Mouse (Mus musculus) heart, adult 2 months (tissue): ENCODE measurements around the gene Slc4a8. TPM values are rescaled to one million over a fixed set of nuclear protein-coding genes. Genes with fewer than 3 reads are reported as not detected.
A peak's percentile ranks its signal among the peaks of the same experiment; 100 is the strongest.

Experiments used
- DNase-seq, 2 experiments: peaks; one replicate each; pipeline ENCODE4 v3.0.0; 2021
- H3K27ac ChIP-seq: fragments of 200-600 bp; 2 replicates; pipeline ENCODE4 v1.8.1; 2022
- H3K27me3 ChIP-seq: fragments of 200-500 bp; 2 replicates; pipeline ENCODE4 v1.6.1; 2012; ENCODE audit warnings: mild to moderate bottlenecking, low read length, inconsistent platforms, mixed read lengths; ENCODE audit not compliant: control insufficient read depth, insufficient read depth
- H3K36me3 ChIP-seq: fragments of 200-500 bp; 2 replicates; pipeline ENCODE4 v1.6.1; 2012; ENCODE audit warnings: low read length, inconsistent platforms; ENCODE audit not compliant: control insufficient read depth, insufficient read depth
- H3K4me1 ChIP-seq: fragments of 200-500 bp; 2 replicates; pipeline ENCODE4 v1.6.1; 2011; ENCODE audit warnings: low read length; ENCODE audit not compliant: control insufficient read depth, insufficient read depth
- H3K4me3 ChIP-seq: fragments of 200-600 bp; 2 replicates; pipeline ENCODE4 v1.8.1; 2022
- H3K79me2 ChIP-seq: fragments of 200-500 bp; replicated peaks from 2 replicates; pipeline ENCODE4 v1.6.1; 2012; ENCODE audit warnings: mild to moderate bottlenecking, inconsistent platforms, low read length, moderate library complexity, mixed read lengths; ENCODE audit not compliant: control insufficient read depth, insufficient read depth
- H3K9ac ChIP-seq: fragments of 200-500 bp; 2 replicates; pipeline ENCODE4 v1.6.1; 2012; ENCODE audit warnings: low read depth, mild to moderate bottlenecking, control low read depth, inconsistent platforms, low read length, mixed read lengths
- CTCF ChIP-seq: fragments of 200-600 bp; IDR thresholded peaks from 2 replicates; pipeline ENCODE4 v1.8.1; 2022; ENCODE audit warnings: antibody characterized with exemption, mild to moderate bottlenecking, moderate library complexity
- EP300 ChIP-seq: fragments of 200-500 bp; IDR thresholded peaks from 2 replicates; pipeline ENCODE4 v1.6.1; 2011; ENCODE audit warnings: low read depth, low read length, control low read depth; ENCODE audit not compliant: insufficient read depth
- POLR2A ChIP-seq: fragments of 200-500 bp; IDR thresholded peaks from 2 replicates; pipeline ENCODE4 v1.6.1; 2011; ENCODE audit warnings: mild to moderate bottlenecking, low read depth, low read length, control low read depth; ENCODE audit not compliant: insufficient read depth
- WGBS: fragments of 180-500 bp; shearing (Covaris S2); methylation state at CpG from one replicate; pipeline ENCODE4 v1.1.7; 2018; 5-methylcytosine and 5-hydroxymethylcytosine counted together
- intact Hi-C: fragments of 180-260 bp; cut with DNase I; formaldehyde crosslinking; loops from one replicate; pipeline ENCODE4 v1.15.1; 2025
- polyA plus RNA-seq: library from polyadenylated mRNA; depleted of rRNA; stranded (reverse); fragments of >200 nt; gene quantifications from 2 replicates; pipeline ENCODE4 v1.2.3, GENCODE M21; 2012
- total RNA-seq, 2 experiments: library from RNA; stranded (reverse); gene quantifications; 2 replicates each; pipeline ENCODE4 v1.2.3; 2021

The Slc4a8 gene
- total and polyA plus RNA-seq, 3 experiments, result 0.96 to 4.1 (median 2.8) TPM

DNA sequence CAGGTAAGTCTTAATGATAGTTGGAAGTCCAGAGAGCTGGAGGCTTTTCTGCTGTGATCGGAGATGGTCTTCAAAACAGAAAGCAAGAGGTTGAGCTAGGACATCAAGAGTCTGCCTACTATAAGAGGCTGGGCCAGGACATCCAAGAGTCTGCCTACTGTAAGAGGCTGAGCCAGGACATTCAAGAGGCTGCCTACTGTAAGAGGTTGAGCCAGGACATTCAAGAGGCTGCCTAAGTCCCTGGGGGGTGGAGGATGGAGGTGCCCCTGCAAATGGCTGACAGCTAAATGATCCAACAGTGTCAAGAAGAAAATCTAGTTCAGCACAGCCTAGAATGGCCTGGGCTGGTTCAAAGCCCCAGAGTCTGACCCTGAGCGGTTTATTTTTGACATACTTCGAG, 13.0 kb upstream of the Slc4a8 start:
- Histone ChIP-seq H3K9ac (no peak overlapping the region), H3K27ac (no peak overlapping the region), H3K4me1 (no peaks in the 10 kb centered on the region), H3K4me3 (no peak overlapping the region), H3K36me3 (no peaks in the 10 kb centered on the region), H3K79me2 (no peaks in the 10 kb centered on the region), H3K27me3 (no peaks in the 10 kb centered on the region)
- no peak for DNase-seq
- 73% methylated on average over 3 of the region's 3 CpGs for WGBS
- intact Hi-C loops, result no loop called here
- TF ChIP-seq EP300, result no peak
- TF ChIP-seq CTCF, result no peak
- no peak for TF ChIP-seq POLR2A

DNA sequence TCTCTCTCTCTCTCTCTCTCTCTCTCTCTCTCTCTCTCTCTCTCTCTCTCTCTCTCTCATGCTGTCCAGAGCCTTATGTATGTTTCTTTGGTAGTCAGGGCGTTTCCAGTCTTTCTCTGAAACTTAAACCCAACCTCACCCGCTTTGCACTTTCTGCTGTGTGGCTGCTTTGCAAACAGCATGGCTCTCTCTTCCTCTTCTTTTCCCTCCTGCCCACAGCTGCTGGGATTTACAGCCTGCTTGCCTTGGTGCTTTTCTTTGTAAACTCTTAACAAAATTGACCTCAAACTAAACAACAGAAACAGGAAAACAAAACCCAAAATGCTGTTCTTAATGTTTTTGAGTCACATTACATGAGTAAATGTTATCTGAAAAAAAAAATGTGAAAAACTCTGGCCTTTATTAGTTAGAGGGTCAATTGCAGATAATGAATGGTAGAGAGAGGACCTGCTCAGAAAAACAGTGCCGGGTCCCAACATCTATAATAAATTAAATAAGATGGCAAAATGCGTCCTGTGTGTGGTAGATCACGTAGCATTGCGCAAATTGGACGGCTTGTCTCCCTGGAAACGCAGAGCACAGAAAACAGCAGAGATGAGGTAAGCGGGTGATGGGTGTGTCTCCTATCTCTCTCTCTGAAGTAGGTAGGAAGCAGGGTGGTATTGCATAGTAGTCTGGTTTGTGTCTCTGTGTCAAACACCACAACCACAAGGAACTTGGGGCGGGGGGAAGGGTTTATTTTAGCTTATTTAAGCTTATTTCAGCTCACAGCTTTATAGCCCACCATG, 11.6 kb upstream of the Slc4a8 start:
- Histone ChIP-seq H3K4me1 (no peaks in the 10 kb centered on the region), H3K9ac (no peak overlapping the region), H3K4me3 (no peak overlapping the region), H3K36me3 (no peaks in the 10 kb centered on the region), H3K27me3 (no peaks in the 10 kb centered on the region), H3K79me2 (no peaks in the 10 kb centered on the region), H3K27ac (no peak overlapping the region)
- intact Hi-C loops, result no loop called here
- TF ChIP-seq CTCF, result no peak
- no peak for DNase-seq
- WGBS, result 70% methylated on average over 10 of the region's 10 CpGs

DNA sequence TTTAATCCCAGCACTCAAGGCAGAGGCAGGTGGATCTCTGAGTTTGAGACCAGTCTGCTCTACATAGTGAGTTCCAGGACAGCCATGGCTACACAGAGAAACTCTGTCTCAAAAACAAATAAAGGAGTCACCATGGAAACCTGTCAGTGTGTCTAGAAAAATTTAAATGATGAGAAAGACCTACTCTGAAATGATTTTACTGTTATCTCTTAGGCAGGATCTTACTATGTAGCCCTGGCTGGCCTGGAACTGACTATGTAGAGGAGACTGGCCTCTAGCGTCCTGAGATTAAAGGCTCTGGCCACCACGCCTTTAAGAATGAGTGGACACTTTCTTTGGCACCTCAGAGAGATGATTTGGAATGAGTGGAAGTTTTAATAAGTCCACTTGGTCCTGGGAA, 9.1 kb upstream of the Slc4a8 start:
- H3K4me3 ChIP-seq, result no peak overlapping the region
- peaks cover 2% of the 10 kb centered on the region; the same call in 1 of the 2 replicates for H3K27me3 ChIP-seq
- no peaks in the 10 kb centered on the region for H3K79me2 ChIP-seq
- TF ChIP-seq CTCF (no peak), EP300 (no peak), POLR2A (no peak)
- H3K4me1 ChIP-seq, result no peaks in the 10 kb centered on the region
- intact Hi-C loops, result no loop called here
- 69% methylated on average over 2 of the region's 2 CpGs for WGBS
- DNase-seq, result no peak
- no peak overlapping the region for H3K27ac ChIP-seq
- H3K9ac ChIP-seq, result no peak overlapping the region
- H3K36me3 ChIP-seq, result no peaks in the 10 kb centered on the region

DNA sequence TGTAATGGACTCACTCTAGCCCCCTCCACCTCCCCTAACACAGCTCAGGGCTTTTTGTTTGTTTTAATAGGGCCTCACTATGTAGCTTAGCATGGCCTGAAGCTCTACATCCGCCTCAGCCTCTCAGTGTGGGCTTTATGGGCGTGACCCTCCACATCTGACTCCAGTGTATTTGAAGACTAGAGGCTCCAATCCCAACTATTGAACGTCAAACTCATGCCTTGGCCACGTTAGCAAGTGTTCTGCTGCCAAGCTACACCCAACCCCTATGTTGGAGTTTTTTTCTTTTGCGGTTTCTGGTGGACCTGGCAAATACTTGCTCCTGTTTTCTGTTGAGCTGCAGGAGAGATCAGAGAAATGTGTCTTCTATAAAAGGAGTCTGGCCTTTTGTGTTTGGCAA, 8.5 kb upstream of the Slc4a8 start:
- Histone ChIP-seq H3K36me3 (no peaks in the 10 kb centered on the region), H3K4me1 (no peaks in the 10 kb centered on the region), H3K79me2 (no peaks in the 10 kb centered on the region), H3K27me3 (peaks cover 2% of the 10 kb centered on the region; the same call in 1 of the 2 replicates), H3K27ac (no peak overlapping the region), H3K9ac (no peak overlapping the region), H3K4me3 (no peak overlapping the region)
- intact Hi-C loops, result no loop called here
- 70% methylated on average over 5 of the region's 5 CpGs for WGBS
- TF ChIP-seq CTCF (no peak), EP300 (no peak), POLR2A (no peak)
- DNase-seq, result peak in 1 of 2 experiments; percentile 8

DNA sequence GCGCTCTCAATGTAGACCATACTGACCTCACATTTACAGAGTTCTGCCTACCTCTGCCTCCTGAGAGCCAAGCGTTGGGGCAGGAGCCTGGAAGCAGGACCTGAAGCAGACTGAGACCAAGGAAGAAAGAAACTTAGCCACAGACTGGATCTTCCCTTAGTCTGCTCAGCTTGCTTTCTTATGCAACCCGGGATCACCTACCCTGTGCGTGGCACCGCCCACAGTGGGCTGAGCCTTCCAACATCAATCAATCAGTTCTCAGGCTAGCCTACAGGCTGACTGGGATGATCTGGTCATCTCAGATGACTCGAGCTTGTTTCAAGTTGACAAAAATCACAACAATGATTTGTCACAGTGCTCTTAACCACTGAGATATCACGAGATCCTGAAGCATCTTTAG, 7.5 kb upstream of the Slc4a8 start:
- TF ChIP-seq CTCF (no peak), EP300 (no peak), POLR2A (no peak)
- WGBS, result 56% methylated on average over 7 of the region's 7 CpGs

DNA sequence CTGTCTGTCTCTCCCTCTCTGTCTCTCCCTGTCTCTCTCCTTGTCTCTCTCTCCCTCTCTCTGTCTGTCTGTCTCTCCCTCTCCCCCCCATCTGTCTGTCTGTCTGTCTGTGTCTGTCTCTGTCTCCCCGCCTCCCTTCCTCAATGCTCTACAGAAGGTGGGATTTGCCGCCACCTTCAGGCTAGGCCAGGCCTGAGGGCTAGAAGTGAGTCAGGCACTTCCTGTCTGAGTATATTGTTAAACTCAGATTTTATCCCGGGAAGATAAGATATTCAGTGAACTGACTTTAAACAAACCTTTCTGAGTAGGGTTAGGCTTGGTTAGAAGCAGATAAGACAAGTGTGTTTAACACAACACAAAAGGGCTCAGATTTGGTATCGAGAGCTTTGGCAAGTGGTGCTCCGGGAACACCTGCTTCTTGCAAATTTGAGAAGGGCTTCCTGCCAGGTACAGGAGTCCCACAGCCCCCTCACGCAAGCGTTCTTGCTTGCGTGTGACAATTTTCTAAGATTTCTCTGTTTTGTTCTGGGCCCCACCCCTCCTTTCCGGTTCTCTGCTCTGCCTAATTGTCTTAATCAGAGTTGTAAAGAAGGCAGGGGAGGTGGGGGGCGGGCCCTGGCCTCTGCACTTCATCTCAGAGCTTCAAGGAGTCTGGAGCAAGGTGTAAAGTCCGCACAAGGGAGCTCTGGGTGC, 6.6 kb upstream of the Slc4a8 start:
- Histone ChIP-seq H3K4me3 (no peak overlapping the region), H3K27me3 (peaks cover 2% of the 10 kb centered on the region; the same call in 1 of the 2 replicates)

More for the DNA sequence above, 7.5 kb upstream of the Slc4a8 start:
- H3K27ac ChIP-seq, result no peak overlapping the region
- DNase-seq, result no peak
- H3K27me3 ChIP-seq, result peaks cover 2% of the 10 kb centered on the region; the same call in 1 of the 2 replicates
- no peaks in the 10 kb centered on the region for H3K4me1 ChIP-seq
- H3K4me3 ChIP-seq, result no peak overlapping the region
- H3K36me3 ChIP-seq, result no peaks in the 10 kb centered on the region
- H3K9ac ChIP-seq, result no peak overlapping the region
- no peaks in the 10 kb centered on the region for H3K79me2 ChIP-seq
- intact Hi-C loops, result no loop called here

More for the DNA sequence above, 6.6 kb upstream of the Slc4a8 start:
- intact Hi-C loops, result loop anchor here (5.0 kb wide), 3 partner anchors 82 to 352 kb away; no protein-coding TSS in a partner anchor
- 7% methylated on average over 11 of the region's 11 CpGs for WGBS
- no peaks in the 10 kb centered on the region for H3K36me3 ChIP-seq
- DNase-seq, result no peak
- no peaks in the 10 kb centered on the region for H3K4me1 ChIP-seq
- H3K27ac ChIP-seq, result no peak overlapping the region
- no peak for TF ChIP-seq POLR2A
- TF ChIP-seq CTCF, result peak; percentile 50
- TF ChIP-seq EP300, result no peak
- no peaks in the 10 kb centered on the region for H3K79me2 ChIP-seq
- H3K9ac ChIP-seq, result no peak overlapping the region
